Mouse (Mus musculus): ENCODE data around the gene Gpr68. TPM values are rescaled to one million over a fixed set of nuclear protein-coding genes. Genes with fewer than 3 reads are reported as not detected.

The Gpr68 gene
- total RNA-seq (2021) = 10 to 100 TPM; 18.1 to 20.7 TPM

GRCm38 (mm10) chr12:100907598-100908297, at the start of gene Gpr68:
Gene Gpr68 (minus strand): TSS chr12:100908198.
- no peak for DNase-seq (ENCODE audit: extremely low spot score in 1 of 2, low spot score in 1 of 2)

DNA sequence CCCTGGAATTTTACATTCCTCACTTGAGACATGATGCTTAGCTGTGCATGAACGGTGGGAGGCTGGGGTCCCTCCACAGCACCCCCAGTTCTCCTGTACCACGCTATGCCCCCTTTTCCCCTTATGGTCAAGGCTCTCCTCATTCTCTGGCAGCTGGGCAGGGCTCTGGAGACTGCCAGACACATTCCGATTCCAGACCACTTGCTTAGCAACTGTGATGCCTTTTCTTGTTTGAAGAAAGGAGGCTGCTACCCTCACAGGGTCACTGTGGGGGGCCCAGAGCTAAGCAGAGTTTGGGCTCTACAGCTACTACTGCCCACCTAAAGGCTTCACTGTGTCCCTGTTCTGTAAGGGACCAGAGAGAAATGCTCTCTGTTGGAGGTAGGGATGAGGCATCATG, 49.3 kb upstream of the Gpr68 start:
- DNase-seq (ENCODE audit: extremely low spot score in 1 of 2, low spot score in 1 of 2) = no peak

DNA sequence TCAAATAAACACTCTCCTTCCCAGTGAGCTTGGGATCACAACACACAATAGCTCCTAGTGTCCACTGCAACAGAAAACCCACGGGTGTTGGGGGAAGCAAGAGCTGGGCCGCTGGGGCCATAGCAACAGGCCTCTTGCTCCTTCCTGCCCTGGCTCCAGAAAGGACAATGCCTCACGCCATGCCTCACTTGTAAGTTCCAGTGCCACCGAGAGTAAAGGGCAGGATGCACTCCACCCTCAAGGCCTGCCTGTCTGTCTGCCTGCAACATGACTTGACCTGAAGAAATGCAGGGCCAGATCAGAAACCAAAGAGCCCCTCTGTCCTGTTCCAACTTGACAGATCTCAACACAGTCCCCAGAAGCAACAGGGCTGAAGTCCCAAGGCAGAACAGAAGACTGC, 48.8 kb upstream of the Gpr68 start:
- no peak for DNase-seq (ENCODE audit: extremely low spot score in 1 of 2, low spot score in 1 of 2)

GRCm38 (mm10) chr12:100956028-100956427, 48.0 kb upstream of the Gpr68 start:
- no peak for DNase-seq (ENCODE audit: extremely low spot score in 1 of 2, low spot score in 1 of 2)

- no peak for DNase-seq (ENCODE audit: extremely low spot score in 1 of 2, low spot score in 1 of 2)
Measured at GRCm38 (mm10) chr12:100953926-100954325, 45.9 kb upstream of the Gpr68 start.

GRCm38 (mm10) chr12:100952193-100952931, 44.4 kb upstream of the Gpr68 start:
- DNase-seq (ENCODE audit: extremely low spot score in 1 of 2, low spot score in 1 of 2) = peak; percentile 65 to 84

GRCm38 (mm10) chr12:100949146-100949545, 41.1 kb upstream of the Gpr68 start:
- DNase-seq (ENCODE audit: extremely low spot score in 1 of 2, low spot score in 1 of 2) = no peak

- no peak for DNase-seq (ENCODE audit: extremely low spot score in 1 of 2, low spot score in 1 of 2)
Measured at GRCm38 (mm10) chr12:100948021-100948420, 40.0 kb upstream of the Gpr68 start.

- no peak for DNase-seq (ENCODE audit: extremely low spot score in 1 of 2, low spot score in 1 of 2)
Measured at GRCm38 (mm10) chr12:100945948-100946347, 38.0 kb upstream of the Gpr68 start.

DNA sequence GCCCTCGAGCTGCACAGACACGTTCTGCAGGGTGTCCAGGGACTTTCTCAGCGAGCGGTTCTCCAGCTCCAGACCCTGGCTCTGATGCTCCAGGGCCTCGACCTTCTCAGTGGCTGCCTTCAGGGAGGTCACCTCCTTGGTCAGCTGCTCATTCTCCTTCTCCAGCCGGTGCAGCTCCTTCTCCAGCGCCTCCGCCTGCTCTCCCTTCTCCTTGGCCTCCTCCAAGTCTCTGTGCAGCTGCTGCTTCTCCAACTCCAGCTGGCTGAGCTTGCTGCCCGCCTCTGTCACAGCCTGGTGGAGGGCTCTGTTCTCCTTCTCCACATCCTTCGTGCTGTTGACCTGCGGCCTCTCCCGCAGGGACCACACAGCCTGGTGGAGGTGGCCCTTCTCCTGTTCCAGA, 37.5 kb upstream of the Gpr68 start:
- DNase-seq (ENCODE audit: extremely low spot score in 1 of 2, low spot score in 1 of 2) = no peak

GRCm38 (mm10) chr12:100944921-100945336, 36.9 kb upstream of the Gpr68 start:
- DNase-seq (ENCODE audit: extremely low spot score in 1 of 2, low spot score in 1 of 2) = no peak

- no peak for DNase-seq (ENCODE audit: extremely low spot score in 1 of 2, low spot score in 1 of 2)
Measured at GRCm38 (mm10) chr12:100943146-100943545, 35.1 kb upstream of the Gpr68 start.

DNA sequence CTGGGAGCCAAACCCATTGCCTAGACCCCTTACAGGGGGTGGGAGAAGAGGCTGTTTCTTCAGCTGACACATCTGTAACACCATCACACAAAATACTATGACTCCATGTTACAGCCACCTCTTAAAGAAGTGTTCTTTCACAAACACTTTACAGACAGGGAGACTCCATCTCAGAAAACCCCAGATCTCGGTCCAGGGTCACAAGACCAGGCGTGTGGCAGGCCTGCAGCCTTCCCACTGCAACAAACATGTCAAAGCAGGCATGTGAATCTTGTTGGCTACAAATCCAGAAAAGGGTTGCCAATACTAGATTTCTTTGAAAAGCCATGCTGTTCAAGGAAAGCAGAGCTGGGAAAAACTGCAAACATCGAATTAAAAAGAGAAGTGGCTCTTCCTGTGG, 33.4 kb upstream of the Gpr68 start:
- no peak for DNase-seq (ENCODE audit: extremely low spot score in 1 of 2, low spot score in 1 of 2)

GRCm38 (mm10) chr12:100937441-100938360, 29.7 kb upstream of the Gpr68 start:
- DNase-seq (ENCODE audit: extremely low spot score in 1 of 2, low spot score in 1 of 2) = no peak

- no peak for DNase-seq (ENCODE audit: extremely low spot score in 1 of 2, low spot score in 1 of 2)
Measured at GRCm38 (mm10) chr12:100936737-100937136, 28.7 kb upstream of the Gpr68 start.

DNA sequence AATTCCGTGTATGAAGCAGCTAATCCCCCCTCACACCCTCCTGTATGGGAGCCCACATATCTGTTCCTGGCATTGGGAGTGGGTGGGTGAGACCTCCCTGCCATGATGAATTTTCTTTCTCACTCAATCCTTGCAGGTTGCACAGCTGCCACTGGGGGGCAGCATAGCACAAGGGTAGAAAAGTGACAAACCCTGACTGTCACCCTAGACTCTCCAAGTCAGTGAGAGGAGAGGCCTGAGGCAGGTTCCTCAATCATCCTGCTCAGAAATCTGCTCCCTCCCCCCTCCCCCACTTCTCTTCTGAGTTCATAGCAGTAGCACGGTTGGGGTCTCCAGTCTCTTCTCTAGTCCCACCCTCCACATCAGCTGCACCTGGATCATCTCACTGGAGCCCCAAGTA, 28.1 kb upstream of the Gpr68 start:
- peak; percentile 82 to 91 for DNase-seq (ENCODE audit: extremely low spot score in 1 of 2, low spot score in 1 of 2)

DNA sequence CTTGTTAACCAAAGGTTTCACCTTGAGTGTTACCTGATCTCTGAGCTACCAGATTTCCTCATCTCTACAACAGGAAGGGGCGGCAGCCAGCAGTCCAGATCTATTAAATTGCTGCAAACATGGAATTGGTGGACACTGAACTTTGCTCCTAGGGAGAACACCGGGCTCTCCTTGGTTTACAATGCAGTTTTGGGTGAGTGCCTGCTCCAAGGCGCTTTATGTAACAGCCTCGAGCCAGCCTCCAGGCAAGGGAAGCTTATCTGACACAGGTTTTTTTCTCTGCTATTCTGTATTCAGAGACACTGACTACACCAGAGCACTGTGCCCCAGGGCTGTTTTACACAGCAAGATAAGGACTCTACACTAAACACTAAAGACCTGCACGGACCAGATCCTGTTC, 26.8 kb upstream of the Gpr68 start:
- no peak for DNase-seq (ENCODE audit: extremely low spot score in 1 of 2, low spot score in 1 of 2)

GRCm38 (mm10) chr12:100931653-100932052, 23.7 kb upstream of the Gpr68 start:
- DNase-seq (ENCODE audit: extremely low spot score in 1 of 2, low spot score in 1 of 2) = no peak

DNA sequence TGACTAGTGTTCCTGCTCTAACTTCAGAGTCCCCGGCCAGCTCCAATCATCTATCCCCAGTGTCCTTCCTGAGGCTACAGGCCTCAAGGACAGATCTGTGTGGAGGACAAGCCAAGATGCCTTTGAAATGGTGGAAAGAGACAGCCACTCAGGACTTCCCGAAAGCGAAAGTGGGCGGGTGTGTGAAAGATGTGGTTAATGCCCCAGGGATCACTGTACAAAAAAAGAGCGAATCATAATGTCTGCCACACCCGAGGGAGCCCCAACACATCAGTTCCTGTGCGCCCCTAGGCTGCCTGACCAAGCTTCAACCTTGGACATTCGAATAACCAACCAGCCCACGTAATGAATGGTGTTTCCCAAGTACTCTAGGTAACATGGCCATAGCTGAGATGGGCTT, 20.3 kb upstream of the Gpr68 start:
- no peak for DNase-seq (ENCODE audit: extremely low spot score in 1 of 2, low spot score in 1 of 2)

- DNase-seq (ENCODE audit: extremely low spot score in 1 of 2, low spot score in 1 of 2) = peak in 1 of 2 experiments; percentile 74
Measured at GRCm38 (mm10) chr12:100925644-100926619, 17.9 kb upstream of the Gpr68 start.

Data from layer of hippocampus, postnatal 25 days (tissue).